Mouse (Mus musculus): ENCODE measurements around the gene Six6. TPM values are rescaled to one million over a fixed set of nuclear protein-coding genes. Genes with fewer than 3 reads are reported as not detected.

The Six6 gene
- under 1 TPM in 1 of 2 experiments, not detected in 1; 0.07 TPM for polyA plus RNA-seq (2017; shearing (Covaris generic))

DNA sequence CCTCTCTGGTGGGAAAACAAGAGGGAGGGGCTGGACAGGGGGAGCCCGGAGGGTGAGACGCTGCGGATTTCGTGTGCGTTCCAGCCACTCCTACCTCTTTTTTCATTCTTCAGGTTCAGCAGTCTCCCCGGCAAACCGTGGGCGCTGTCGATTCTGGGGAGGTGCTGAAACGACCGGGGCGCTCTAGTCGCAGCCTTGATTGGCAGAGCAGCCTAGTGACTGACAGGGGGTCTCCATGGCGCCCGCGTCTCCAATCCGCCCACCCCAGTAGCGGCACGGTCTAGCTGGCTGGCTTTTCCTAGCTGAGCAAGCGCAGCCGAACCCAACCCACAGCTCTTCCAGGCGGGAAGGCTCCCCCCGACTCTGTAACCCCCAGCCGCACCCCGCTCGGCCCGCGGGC, at the start of gene Six6:
Gene Six6 (plus strand): TSS at position 277 of the 400 bp plus-strand sequence.

DNA sequence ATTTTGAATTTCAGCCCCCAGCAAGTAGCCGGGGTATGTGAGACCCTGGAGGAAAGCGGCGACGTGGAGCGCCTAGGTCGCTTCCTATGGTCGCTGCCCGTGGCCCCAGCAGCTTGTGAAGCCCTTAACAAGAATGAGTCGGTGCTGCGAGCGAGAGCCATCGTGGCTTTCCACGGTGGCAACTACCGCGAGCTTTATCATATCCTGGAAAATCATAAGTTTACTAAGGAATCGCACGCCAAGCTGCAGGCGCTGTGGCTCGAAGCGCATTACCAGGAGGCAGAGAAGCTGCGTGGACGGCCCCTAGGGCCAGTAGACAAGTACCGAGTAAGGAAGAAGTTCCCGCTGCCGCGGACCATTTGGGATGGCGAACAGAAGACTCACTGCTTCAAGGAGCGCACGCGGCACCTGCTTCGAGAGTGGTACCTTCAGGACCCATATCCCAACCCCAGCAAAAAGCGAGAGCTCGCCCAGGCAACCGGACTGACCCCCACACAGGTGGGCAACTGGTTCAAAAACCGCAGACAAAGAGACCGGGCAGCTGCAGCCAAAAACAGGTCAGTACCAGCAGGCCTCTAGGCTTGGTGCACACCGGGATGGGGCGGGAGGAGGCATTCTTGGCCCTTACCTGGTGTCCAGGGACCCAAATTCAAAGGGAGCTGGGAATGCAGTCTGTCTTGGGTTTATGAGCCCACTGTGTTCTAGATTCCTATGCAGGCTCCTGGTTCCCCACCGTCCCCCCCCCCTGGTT, 554 bp downstream of the Six6 start, which contains the start of gene 4930447C04Rik:
Gene 4930447C04Rik (minus strand): TSS at position 704 of the 751 bp plus-strand sequence.

Other genes with a start within 250 kb of the Six6 start
- gene Ppm1a, start 182.4 kb upstream of the Six6 start, polyA plus RNA-seq (2017; shearing (Covaris generic)) = 10 to 100 TPM; 64.9 to 78.2 TPM
- under 1 TPM in 1 of 2 experiments, not detected in 1; 0.38 TPM for gene 4930447C04Rik, start 882 bp downstream of the Six6 start, polyA plus RNA-seq (2017; shearing (Covaris generic))
- gene Six1, start 114.0 kb downstream of the Six6 start, polyA plus RNA-seq (2017; shearing (Covaris generic)) = under 1 TPM; 0.08 to 0.49 TPM
- gene Six4, start 173.6 kb downstream of the Six6 start, polyA plus RNA-seq (2017; shearing (Covaris generic)) = under 1 TPM in 1 of 2 experiments, not detected in 1; 0.72 TPM
- 10 to 100 TPM; 24.6 to 32.1 TPM for gene Mnat1, start 183.8 kb downstream of the Six6 start, polyA plus RNA-seq (2017; shearing (Covaris generic))

Measured in activated CD4-positive, CD25-positive, alpha-beta regulatory T cell (primary cell).